Comparison of ENCODE assay signal across 10 mouse cellular contexts in the genomic region with DNA sequence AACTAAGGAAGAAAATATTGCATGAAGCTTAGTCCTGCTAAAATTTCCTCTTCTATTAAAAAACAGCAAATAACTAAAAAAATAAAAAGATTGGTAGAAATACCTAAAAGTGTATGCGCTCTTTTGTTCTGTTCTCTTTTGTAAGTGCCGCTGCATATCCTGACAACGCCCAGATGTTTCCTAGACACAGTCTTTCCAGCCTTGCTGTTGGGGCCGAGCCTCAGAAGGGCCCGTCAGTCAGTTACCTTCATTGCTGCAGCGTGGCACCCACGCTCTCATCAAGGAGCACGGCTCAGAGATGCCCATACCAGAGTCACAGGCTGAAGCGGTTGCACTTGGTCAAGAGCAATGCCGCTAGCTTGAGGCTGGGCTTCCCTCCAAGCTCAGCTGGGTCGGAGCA.
DNase-seq lines count a peak whose midpoint lies in the region; ATAC-seq and TF ChIP-seq lines count a peak whose summit lies in the region.
"Had no signal": no experiment of that assay in that cellular context is flagged by ENCODE, and none has a peak within 500 bp of the region (broad histone marks: within the 10 kb centered on the region; RNA-seq: fewer than 3 reads in every experiment).

No protein-coding gene starts in this region.

- H3K4me1 ChIP-seq in kidney, adult 2 months (ENCODE audit: control insufficient read depth, insufficient read depth, low read length): no peaks in the 10 kb centered on the region
- H3K4me1 ChIP-seq in E14TG2a.4 (replicated peaks; ENCODE audit: low read depth, low read length): peaks cover 33% of the 10 kb centered on the region
- H3K4me1 ChIP-seq in kidney, embryonic 15.5 days: peaks cover 21% of the 10 kb centered on the region

- no peak overlapping the region for H3K4me2 ChIP-seq in kidney, embryonic 15.5 days

- DNase-seq in kidney, adult 2 months: peak; percentile 23
- DNase-seq in kidney, adult 9 months: no peak
- DNase-seq in WW6 (ENCODE audit: low read depth, low spot score): peak; percentile 34
- no peak for DNase-seq in cerebellum, adult 18-20 months
- DNase-seq in urinary bladder, postnatal 14 days (ENCODE audit: low spot score): no peak
- DNase-seq: cerebellum, postnatal 36 days; thymus, postnatal 25 days had no signal

- H3K27me3 ChIP-seq in kidney, adult 2 months (replicated peaks; ENCODE audit: control insufficient read depth, insufficient read depth, low read length): no peaks in the 10 kb centered on the region
- peaks cover 25% of the 10 kb centered on the region for H3K27me3 ChIP-seq in E14TG2a.4 (ENCODE audit: insufficient read depth, low read length)
- H3K27me3 ChIP-seq in kidney, embryonic 15.5 days: no peaks in the 10 kb centered on the region

- H3K9ac ChIP-seq in kidney, embryonic 15.5 days: no peak overlapping the region

- no peak for TF ChIP-seq CTCF in kidney, adult 2 months (conservative IDR thresholded peaks at IDR 0.05; ENCODE audit: insufficient read depth, insufficient read length, low read depth, low read length)
- TF ChIP-seq CTCF in E14TG2a.4 (conservative IDR thresholded peaks at IDR 0.05; ENCODE audit: low read length): no peak

- 66% methylated on average over 11 of the region's 11 CpGs for WGBS in kidney, adult 2 months
- 77% methylated on average over 11 of the region's 11 CpGs for WGBS in kidney, embryonic 15.5 days

- H3K9me3 ChIP-seq in E14TG2a.4 (ENCODE audit: low read length): peaks cover 12% of the 10 kb centered on the region
- H3K9me3 ChIP-seq in kidney, embryonic 15.5 days (replicated peaks): no peaks in the 10 kb centered on the region

- H3K27ac ChIP-seq in kidney, adult 2 months (ENCODE audit: insufficient read depth, low read depth, low read length): peak overlapping the region; percentile 85
- peak overlapping the region; percentile 87 for H3K27ac ChIP-seq in kidney, embryonic 15.5 days

- no peak for ATAC-seq in kidney, embryonic 15.5 days (replicated peaks; ENCODE audit: low FRiP score)

- no peak for TF ChIP-seq POLR2A in kidney, adult 2 months (IDR thresholded peaks at IDR 0.05; ENCODE audit: low read depth, low read length)

- H3K36me3 ChIP-seq in kidney, adult 2 months (ENCODE audit: control insufficient read depth, insufficient read depth, low read length): no peaks in the 10 kb centered on the region
- no peaks in the 10 kb centered on the region for H3K36me3 ChIP-seq in E14TG2a.4 (ENCODE audit: insufficient read depth, low read length)
- H3K36me3 ChIP-seq in kidney, embryonic 15.5 days: no peaks in the 10 kb centered on the region
- H3K36me3 ChIP-seq: hindbrain, embryonic 10.5 days had no signal

- no peak overlapping the region for H3K4me3 ChIP-seq in kidney, adult 2 months (ENCODE audit: insufficient read depth, low read depth, low read length)
- H3K4me3 ChIP-seq in E14TG2a.4 (replicated peaks; ENCODE audit: low read length): 0 out of 2 replicates have a peak overlapping the region, but pooled peaks have one; percentile 17
- no peak overlapping the region for H3K4me3 ChIP-seq in kidney, embryonic 15.5 days (replicated peaks)
- H3K4me3 ChIP-seq: hindbrain, embryonic 10.5 days had no signal

Comparison
In these comparisons a context has a peak if more than half of its experiments do, and no peak if none do; other contexts are left out.
1. DNase-seq: peak in kidney, adult 2 months (single experiment) and WW6 (single experiment); none in kidney, adult 9 months (single experiment), cerebellum, adult 18-20 months (0 of 2) and urinary bladder, postnatal 14 days (single experiment).